Mouse (Mus musculus) C2C12 (cell line): ENCODE results near the gene Nans. TPM values are rescaled to one million over a fixed set of nuclear protein-coding genes. Genes with fewer than 3 reads are reported as not detected.
A peak's percentile ranks its signal among the peaks of the same experiment; 100 is the strongest.

Experiments
- H3K27me3 ChIP-seq: one replicate; pipeline ENCODE4 v1.6.1; 2011; ENCODE audit not compliant: control insufficient read depth, insufficient read depth, insufficient read length
- H3K36me3 ChIP-seq: one replicate; pipeline ENCODE4 v1.6.1; 2011; ENCODE audit not compliant: control insufficient read depth, insufficient read depth
- H3K4me3 ChIP-seq: one replicate; pipeline ENCODE4 v1.5.1; 2011; ENCODE audit warnings: mild to moderate bottlenecking, control low read depth; ENCODE audit not compliant: poor library complexity, insufficient read depth, severe bottlenecking
- H3K79me2 ChIP-seq: one replicate; pipeline ENCODE4 v1.6.1; 2011; ENCODE audit not compliant: control insufficient read depth, insufficient read depth
- H3K79me3 ChIP-seq: one replicate; pipeline ENCODE4 v1.6.1; 2011; ENCODE audit warnings: low read depth, control low read depth
- H3ac ChIP-seq: one replicate; pipeline ENCODE3; 2011; ENCODE audit warnings: low read depth; ENCODE audit not compliant: control insufficient read depth, insufficient read length
- CEBPB ChIP-seq: IDR thresholded peaks from one replicate; pipeline ENCODE4 v1.6.1; 2011; ENCODE audit warnings: low read depth, mild to moderate bottlenecking, control low read depth, moderate library complexity
- CTCF ChIP-seq: IDR thresholded peaks from one replicate; pipeline ENCODE4 v1.5.1; 2011; ENCODE audit not compliant: control insufficient read depth, insufficient read depth, insufficient read length
- FOSL1 ChIP-seq: IDR thresholded peaks from one replicate; pipeline ENCODE4 v1.8.0; 2011; ENCODE audit warnings: mild to moderate bottlenecking, low read length; ENCODE audit not compliant: poor library complexity, insufficient read depth, severe bottlenecking
- MAX ChIP-seq: IDR thresholded peaks from one replicate; pipeline ENCODE4 v1.6.1; 2011; ENCODE audit warnings: mild to moderate bottlenecking, control low read depth
- MYOD1 ChIP-seq: IDR thresholded peaks from one replicate; pipeline ENCODE4 v1.6.1; 2011; ENCODE audit warnings: low read depth; ENCODE audit not compliant: control insufficient read depth, insufficient read length
- MYOG ChIP-seq: IDR thresholded peaks from one replicate; pipeline ENCODE4 v1.6.1; 2011; ENCODE audit not compliant: control insufficient read depth, insufficient read length; ENCODE audit errors: extremely low read depth
- USF1 ChIP-seq: IDR thresholded peaks from one replicate; pipeline ENCODE4 v1.6.1; 2011; ENCODE audit warnings: low read depth, mild to moderate bottlenecking, control low read depth, moderate library complexity
- polyA plus RNA-seq: library from polyadenylated mRNA; unstranded; fragments of >200 nt; fragmentation: generic; extraction: Trizol; gene quantifications from one replicate; pipeline ENCODE4 v1.2.1, GENCODE M21; 2012; ENCODE audit warnings: missing spikeins

Gene Nans
- polyA plus RNA-seq, 1 experiment = 115 TPM

DNA sequence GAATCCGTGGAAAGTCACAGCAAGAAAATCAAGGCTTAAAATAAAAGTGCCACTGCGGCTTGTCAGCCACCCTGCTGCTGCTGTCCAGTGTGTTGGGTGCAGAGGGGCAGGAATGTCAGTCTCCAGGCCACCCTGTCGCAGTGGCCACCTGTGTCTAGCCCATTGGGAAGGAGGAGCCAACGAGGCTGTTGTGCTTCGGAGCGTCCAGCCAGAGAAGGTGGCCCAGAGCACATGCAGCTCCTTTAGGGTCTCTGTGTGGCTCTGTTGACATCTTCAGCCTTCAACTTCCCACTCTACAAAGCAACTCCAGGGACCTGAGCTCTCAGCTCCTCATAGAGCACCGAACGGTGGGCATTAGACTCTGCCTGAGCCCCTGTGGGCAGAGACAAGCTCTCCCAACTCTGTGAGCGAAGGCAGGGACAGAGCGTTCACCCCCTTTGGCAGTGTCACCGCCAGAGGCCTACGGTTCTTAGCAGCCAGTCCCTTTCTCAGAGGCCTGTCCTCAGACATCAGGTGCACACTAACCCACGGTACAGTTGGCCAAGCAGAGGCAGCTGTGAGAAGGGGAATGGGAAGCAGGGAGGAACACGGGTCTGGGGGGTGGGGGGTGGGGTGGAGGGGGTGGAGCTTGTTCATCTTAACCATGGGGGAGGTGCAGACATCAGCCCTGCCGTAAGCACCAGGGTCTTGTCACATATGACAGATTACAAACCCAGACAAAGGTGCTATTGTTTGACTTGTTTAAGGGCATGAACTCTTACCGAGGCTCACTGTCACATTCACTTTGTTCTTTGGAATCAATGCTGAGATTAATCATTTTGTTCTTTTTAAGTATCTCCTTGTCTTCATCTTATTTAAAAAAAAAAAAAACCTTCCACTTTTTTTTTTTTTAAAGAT is 13.8 kb downstream of the Nans start:
- H3K4me3 ChIP-seq = no peak overlapping the region
- H3K36me3 ChIP-seq = peaks cover 65% of the 10 kb centered on the region
- no peak overlapping the region for H3ac ChIP-seq
- peaks cover 5% of the 10 kb centered on the region for H3K79me2 ChIP-seq
- no peaks in the 10 kb centered on the region for H3K27me3 ChIP-seq
- H3K79me3 ChIP-seq = no peaks in the 10 kb centered on the region
- TF ChIP-seq CTCF (no peak), FOSL1 (no peak), MYOD1 (no peak), MYOG (no peak), CEBPB (no peak), USF1 (no peak), MAX (no peak)

DNA sequence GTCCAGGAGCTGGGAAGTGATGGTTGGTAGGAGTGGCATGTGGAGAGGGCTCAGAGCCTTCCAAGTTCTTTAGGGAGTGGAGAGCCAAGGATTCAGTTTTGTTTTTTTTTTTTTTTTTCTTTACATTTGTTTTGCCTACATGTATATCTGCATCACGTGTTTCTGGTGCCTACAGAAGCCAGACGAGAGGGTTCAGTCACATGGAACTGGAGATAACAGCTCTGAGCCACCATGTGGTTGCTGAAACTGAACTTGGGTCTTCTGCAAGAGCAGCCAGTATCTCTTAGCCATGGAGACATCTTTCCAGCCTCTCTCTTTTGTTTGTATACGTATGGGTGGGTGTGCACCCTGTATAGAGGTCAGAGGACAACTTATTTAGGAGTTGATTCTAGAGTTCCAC is 14.8 kb downstream of the Nans start:
- H3K4me3 ChIP-seq = no peak overlapping the region
- H3K27me3 ChIP-seq = no peaks in the 10 kb centered on the region
- no peak for TF ChIP-seq CTCF
- no peak for TF ChIP-seq FOSL1
- no peak for TF ChIP-seq USF1
- no peak for TF ChIP-seq CEBPB
- TF ChIP-seq MYOD1 = no peak
- H3K36me3 ChIP-seq = peaks cover 56% of the 10 kb centered on the region
- H3ac ChIP-seq = no peak overlapping the region
- no peaks in the 10 kb centered on the region for H3K79me3 ChIP-seq
- no peaks in the 10 kb centered on the region for H3K79me2 ChIP-seq

DNA sequence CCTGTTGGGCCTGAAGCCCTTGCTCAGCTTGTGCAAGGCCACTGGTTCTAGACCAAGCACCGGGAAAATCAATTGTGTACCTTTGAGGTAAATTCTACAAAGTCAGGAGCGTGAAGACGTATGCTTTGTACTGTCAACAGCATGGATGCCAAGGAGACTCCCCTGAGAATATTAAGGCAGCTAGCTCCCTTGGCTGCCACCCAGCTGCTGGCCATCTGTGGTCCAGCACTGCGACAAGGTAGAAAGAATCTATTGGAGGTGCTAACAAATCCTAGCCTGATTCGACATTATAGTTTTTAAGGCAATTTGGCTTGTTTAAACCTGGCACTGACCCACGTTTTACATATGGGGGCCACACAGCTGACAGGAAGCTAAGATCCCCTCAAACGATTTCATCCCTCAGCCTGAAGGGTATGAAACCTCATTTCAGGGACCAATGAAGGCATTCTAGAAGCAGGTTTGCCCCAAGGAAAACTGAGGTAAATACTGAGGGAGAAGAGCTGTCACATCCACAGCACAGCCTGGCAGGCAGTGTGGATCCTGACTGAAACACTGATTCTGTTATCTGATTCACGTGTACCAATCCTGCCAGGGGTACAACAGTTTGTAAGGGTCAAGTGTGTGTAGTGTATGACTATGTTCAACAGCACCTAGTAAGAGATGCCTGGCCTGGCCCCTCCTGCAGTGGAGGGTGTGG is 16.5 kb downstream of the Nans start:
- H3K36me3 ChIP-seq = peaks cover 39% of the 10 kb centered on the region
- no peaks in the 10 kb centered on the region for H3K27me3 ChIP-seq
- H3K79me2 ChIP-seq = no peaks in the 10 kb centered on the region
- no peak overlapping the region for H3K4me3 ChIP-seq
- no peaks in the 10 kb centered on the region for H3K79me3 ChIP-seq
- H3ac ChIP-seq = no peak overlapping the region
- TF ChIP-seq MYOD1 (no peak), USF1 (no peak), CTCF (no peak), CEBPB (no peak), FOSL1 (no peak), MAX (no peak), MYOG (no peak)

DNA sequence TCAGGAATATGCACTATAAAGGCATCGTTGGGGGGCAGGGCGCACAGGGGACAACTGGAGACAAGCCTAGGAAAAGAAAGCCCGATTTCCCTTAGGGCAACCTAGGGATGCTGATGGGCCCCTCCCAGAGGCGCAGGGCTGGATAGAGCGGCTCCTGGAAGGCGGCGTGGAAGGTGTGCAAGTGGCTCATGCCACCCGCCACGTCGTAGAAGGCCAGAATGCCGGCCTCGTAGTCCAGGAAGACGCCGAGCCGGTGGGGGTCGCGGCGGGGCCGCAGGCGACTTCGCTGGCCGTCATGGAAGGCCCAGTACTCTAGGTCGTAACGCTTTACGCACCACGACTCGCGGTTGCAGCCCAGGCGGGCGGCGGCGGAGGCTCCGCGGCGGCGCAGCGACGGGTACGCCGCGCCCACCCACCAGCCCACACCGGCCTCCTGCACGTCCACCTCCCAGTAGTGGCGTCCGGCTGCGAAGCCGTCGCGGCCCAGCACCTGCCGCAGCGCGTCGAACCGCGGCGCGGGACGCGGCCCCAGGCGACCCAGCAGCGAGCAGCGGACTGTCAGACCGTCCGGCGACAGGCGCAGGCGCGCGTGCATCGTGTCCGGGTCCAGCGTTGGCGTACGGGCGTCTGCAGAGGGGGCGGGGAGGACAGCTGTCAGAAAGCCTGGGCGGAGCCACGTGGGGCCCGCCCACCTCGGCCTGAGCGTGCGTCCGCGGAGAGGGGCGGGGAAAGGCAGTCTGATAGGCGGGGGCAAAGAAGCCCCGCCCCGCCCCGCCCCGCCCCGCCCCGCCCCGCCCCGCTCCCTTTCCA is 18.0 kb downstream of the Nans start:
- Histone ChIP-seq H3K79me2 (no peaks in the 10 kb centered on the region), H3K27me3 (no peaks in the 10 kb centered on the region), H3K4me3 (peak overlapping the region; percentile 30), H3K79me3 (no peaks in the 10 kb centered on the region), H3K36me3 (peaks cover 25% of the 10 kb centered on the region), H3ac (peak overlapping the region; percentile 64)
- TF ChIP-seq CEBPB (no peak), CTCF (no peak), MYOD1 (peak; percentile 33), USF1 (peak; percentile 37), MAX (peak; percentile 91)

DNA sequence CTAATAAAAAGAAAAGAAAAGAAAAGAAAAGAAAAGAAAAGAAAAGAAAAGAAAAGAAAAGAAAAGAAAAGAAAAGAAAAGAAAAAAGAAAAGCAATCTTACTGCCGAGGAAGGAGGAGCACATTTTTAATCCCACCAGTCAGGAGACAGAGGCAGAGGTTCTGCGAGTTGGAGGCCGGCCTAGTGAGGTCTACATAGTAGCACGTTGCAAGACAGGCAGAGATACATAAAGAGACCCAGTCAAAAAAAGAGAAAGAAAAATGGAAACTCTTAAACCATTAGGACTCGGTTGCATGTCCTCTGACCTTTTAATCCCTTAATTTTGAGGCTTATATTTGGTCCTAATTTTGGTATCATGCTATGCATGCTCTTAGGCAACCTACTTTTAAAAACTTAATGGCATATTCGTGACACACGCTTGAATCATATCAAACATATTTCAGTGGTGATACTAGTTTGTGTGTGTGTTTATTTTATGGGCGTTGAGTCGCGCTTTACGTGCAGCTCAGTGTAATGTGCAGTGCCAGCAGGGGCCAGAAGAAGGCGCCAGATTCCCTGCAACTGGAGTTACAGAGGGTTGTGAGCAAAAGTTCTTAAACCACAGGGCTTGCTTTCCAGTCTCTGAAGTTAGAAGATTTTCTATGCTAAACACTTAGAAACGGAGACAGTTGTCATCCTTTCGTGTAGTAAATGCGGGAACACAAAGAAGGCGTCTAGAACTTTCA is 18.9 kb downstream of the Nans start:
- no peak overlapping the region for H3K4me3 ChIP-seq
- H3K79me3 ChIP-seq = no peaks in the 10 kb centered on the region
- peak; percentile 63 for TF ChIP-seq CTCF
- TF ChIP-seq MYOG = no peak
- H3K27me3 ChIP-seq = no peaks in the 10 kb centered on the region
- H3K79me2 ChIP-seq = no peaks in the 10 kb centered on the region
- H3K36me3 ChIP-seq = peaks cover 17% of the 10 kb centered on the region
- H3ac ChIP-seq = no peak overlapping the region
